Mouse (Mus musculus): Measurements from ENCODE around the gene Ankrd12.

DNA sequence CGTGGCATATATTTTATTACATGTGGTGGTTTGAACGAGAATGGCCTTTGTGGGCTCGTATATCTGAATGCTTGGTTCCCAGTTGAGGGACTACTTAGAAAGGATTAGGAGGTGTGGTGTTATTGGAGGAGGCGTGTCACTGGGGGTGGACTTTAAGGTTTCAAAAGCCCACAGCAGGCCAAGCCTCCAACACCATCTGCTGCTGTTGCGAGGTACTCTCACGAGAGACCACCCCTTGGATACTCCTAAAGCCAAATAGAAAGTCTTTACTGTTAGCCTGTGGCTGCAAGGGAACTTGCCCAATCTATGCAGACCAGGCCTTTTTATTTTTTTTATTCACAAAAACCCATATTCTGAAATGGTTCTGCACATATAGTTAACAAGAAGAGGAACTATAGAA is 154.9 kb downstream of the Ankrd12 start:
- TF ChIP-seq CTCF (conservative IDR thresholded peaks at IDR 0.05; ENCODE audit: low read length), result no peak
- TF ChIP-seq POU5F1 (IDR thresholded peaks at IDR 0.05; ENCODE audit: borderline replicate concordance, low read length), result no peak
- no peak for TF ChIP-seq NANOG (IDR thresholded peaks at IDR 0.05; ENCODE audit: borderline replicate concordance, low read length)

All from E14TG2a.4 (cell line).